Mouse (Mus musculus): Measurements from ENCODE around the gene Apbb2. TPM values are rescaled to one million over a fixed set of nuclear protein-coding genes. Genes with fewer than 3 reads are reported as not detected.

The Apbb2 gene
- polyA plus RNA-seq, 1 experiment from 2014 or later: 33.6 TPM

DNA sequence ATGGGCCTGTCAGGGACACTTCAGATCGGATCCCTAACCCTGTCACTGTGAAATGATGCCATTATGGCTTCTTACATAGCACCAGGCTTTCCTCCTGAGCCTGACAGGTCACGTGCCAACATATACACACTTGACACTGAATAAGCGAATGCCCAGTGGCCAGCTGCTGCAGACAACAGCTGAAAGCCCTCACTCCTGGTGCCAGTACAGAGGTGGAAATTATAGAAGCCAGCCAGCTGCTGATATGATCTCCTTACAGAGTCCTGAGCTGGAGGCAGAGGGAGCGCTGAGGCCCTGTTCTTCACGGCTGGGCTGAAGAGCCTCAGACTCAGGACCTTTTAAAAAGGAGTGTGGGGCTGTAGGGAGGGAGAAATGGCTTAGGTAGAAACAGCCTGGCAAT, 234.5 kb downstream of the Apbb2 start:
- Histone ChIP-seq H3K27ac (no peak overlapping the region), H3K9ac (no peak overlapping the region), H3K9me3 (no peaks in the 10 kb centered on the region), H3K27me3 (replicated peaks) (no peaks in the 10 kb centered on the region), H3K36me3 (no peaks in the 10 kb centered on the region), H3K4me3 (replicated peaks) (no peak overlapping the region), H3K4me1 (no peaks in the 10 kb centered on the region), H3K4me2 (no peak overlapping the region)
- 53% methylated on average over 5 of the region's 5 CpGs for WGBS
- no peak for ATAC-seq (ENCODE audit: insufficient read depth, low FRiP score, low read depth)

DNA sequence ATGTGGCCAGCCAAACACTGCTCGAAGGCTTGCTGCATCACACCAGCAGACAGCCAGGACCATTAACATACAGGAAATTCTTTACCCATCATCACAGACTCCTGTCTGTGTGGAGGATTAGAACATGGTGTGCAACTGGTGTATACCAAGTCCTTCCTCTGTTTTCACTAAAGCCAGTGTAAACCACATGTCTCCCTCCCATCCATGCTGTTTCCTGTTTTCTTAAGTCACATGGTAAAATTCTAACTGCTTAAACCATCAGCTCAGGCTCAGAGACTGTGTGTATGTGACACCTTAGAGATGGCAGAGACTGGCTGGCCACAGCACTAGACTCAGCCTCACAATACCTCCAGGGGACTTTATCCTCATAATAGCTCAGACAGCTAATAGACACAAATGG, 236.5 kb downstream of the Apbb2 start:
- H3K9me3 ChIP-seq: no peaks in the 10 kb centered on the region
- WGBS: 63% methylated on average over 1 of the region's 1 CpGs

DNA sequence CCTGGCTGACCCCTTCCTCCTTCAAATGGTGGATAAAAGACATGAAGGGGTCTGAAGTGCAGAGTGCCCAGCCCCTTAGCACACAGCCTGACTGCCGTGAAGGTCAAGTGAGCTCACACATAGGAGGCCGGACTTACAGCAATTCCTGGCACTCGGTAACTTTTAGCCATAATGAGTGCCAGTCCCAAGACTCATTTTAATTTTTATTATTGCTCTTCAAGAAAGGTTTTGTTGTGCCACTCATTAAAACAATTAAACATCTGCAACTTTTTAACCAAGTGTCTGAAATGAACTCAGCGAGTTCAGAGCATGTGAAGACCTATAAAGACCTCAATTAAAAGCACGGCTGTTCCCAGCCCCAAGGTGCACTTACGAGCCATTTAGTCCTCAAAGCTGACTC, 239.6 kb downstream of the Apbb2 start:
- WGBS: 87% methylated on average over 6 of the region's 6 CpGs
- ATAC-seq (ENCODE audit: insufficient read depth, low FRiP score, low read depth): no peak
- Histone ChIP-seq H3K9me3 (no peaks in the 10 kb centered on the region), H3K27ac (no peak overlapping the region), H3K4me1 (no peaks in the 10 kb centered on the region), H3K9ac (no peak overlapping the region), H3K27me3 (replicated peaks) (no peaks in the 10 kb centered on the region), H3K4me3 (replicated peaks) (no peak overlapping the region), H3K4me2 (no peak overlapping the region), H3K36me3 (no peaks in the 10 kb centered on the region)

More for the DNA sequence above, 236.5 kb downstream of the Apbb2 start:
- Histone ChIP-seq H3K27me3 (replicated peaks) (no peaks in the 10 kb centered on the region), H3K36me3 (no peaks in the 10 kb centered on the region), H3K4me3 (replicated peaks) (no peak overlapping the region), H3K27ac (no peak overlapping the region), H3K4me1 (no peaks in the 10 kb centered on the region), H3K9ac (no peak overlapping the region), H3K4me2 (no peak overlapping the region)
- ATAC-seq (ENCODE audit: insufficient read depth, low FRiP score, low read depth): no peak

DNA sequence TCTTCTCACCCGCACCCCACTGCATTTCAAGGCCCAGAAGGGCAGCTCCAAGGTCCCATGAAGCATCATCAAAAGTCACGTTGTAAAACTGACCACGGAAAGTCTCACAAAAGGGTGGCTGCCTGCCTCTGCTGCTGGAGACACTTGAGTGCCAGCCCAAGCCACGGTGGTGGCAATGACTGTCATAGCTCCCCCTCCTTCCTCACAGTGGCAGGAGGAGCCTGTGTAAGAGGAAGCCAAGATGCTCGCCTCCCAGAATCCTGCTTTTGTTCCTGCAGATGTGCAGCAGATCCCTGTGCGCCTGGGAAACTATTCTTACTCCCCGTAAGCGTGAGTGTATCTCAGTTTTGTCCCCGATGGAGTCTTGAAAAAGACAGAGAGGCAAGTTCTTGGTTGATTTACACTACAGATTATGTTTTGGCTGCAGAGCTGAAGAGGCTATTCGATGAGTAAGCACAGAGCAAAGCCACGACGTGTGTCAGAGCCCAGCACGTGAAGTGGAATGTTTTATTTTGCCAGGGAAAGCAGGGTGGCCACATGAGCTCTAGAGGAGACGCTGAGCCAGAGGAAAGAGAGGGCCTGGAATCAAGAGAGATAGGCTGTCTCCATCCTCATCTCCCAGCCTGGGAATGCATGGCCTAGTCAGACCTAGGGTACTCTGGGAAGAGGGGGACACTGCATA, 241.9 kb downstream of the Apbb2 start:
- Histone ChIP-seq H3K27ac (no peak overlapping the region), H3K9ac (no peak overlapping the region), H3K9me3 (no peaks in the 10 kb centered on the region), H3K4me1 (no peaks in the 10 kb centered on the region), H3K4me3 (replicated peaks) (no peak overlapping the region), H3K36me3 (no peaks in the 10 kb centered on the region), H3K4me2 (no peak overlapping the region), H3K27me3 (replicated peaks) (no peaks in the 10 kb centered on the region)
- WGBS: 57% methylated on average over 14 of the region's 14 CpGs
- no peak for ATAC-seq (ENCODE audit: insufficient read depth, low FRiP score, low read depth)

DNA sequence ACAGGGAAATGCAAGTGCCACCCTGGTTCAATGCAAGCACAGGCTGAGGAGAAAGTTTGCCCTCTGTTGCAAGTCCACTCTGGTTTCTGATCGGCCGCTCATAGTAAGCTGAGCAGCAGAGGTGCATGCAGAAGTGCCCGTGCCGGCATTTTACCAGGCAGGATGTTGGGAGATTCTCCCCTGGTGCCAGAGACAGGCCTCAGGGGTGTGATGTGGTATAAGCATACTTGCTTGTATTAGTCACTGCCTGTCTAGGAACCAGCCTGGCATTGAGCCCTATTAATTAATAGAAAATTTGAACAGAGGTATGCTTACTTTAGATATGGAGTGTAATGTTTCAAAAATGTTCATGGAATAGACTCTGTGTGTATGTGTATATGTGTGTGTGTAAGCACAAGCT, 244.2 kb downstream of the Apbb2 start:
- WGBS: 95% methylated on average over 4 of the region's 4 CpGs
- Histone ChIP-seq H3K36me3 (no peaks in the 10 kb centered on the region), H3K9me3 (no peaks in the 10 kb centered on the region), H3K27me3 (replicated peaks) (no peaks in the 10 kb centered on the region), H3K4me2 (no peak overlapping the region), H3K4me3 (replicated peaks) (no peak overlapping the region), H3K4me1 (no peaks in the 10 kb centered on the region), H3K27ac (no peak overlapping the region), H3K9ac (no peak overlapping the region)
- ATAC-seq (ENCODE audit: insufficient read depth, low FRiP score, low read depth): no peak

DNA sequence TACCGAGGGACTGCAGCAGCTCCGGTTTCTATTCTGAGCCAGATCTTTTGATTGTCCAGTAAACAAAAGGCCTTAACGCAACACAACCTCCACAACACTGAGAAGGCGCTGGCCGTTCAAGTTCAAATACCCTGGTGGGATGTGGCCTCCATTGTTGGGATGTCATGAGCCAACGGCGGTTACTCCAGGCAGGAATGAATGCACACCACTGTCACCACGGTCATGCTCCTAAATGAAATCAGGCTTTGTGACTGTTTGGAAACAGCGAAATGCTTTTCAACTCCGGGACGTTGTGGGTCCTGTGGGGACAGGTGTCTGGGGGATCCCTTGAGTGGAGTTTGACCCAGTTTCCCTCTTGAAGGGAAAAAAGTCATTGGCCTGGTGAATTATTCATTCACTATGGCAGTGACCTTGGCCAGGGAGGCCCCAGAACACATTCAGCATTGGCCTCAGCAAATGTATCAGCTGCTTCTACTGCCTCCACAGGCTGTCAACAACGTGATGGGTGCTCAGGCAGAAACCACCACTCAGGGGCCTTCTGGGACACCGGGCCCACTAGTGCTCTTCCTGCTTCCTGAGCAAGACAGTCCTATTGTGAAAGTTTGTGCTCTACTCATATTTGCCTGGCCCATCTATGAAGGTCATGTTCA, 244.9 kb downstream of the Apbb2 start:
- WGBS: 80% methylated on average over 13 of the region's 13 CpGs
- H3K9ac ChIP-seq: no peak overlapping the region
- no peaks in the 10 kb centered on the region for H3K36me3 ChIP-seq
- no peaks in the 10 kb centered on the region for H3K27me3 ChIP-seq (replicated peaks)
- H3K4me3 ChIP-seq (replicated peaks): no peak overlapping the region
- no peak overlapping the region for H3K4me2 ChIP-seq
- H3K27ac ChIP-seq: no peak overlapping the region
- no peaks in the 10 kb centered on the region for H3K9me3 ChIP-seq
- ATAC-seq (ENCODE audit: insufficient read depth, low FRiP score, low read depth): no peak
- H3K4me1 ChIP-seq: no peaks in the 10 kb centered on the region

DNA sequence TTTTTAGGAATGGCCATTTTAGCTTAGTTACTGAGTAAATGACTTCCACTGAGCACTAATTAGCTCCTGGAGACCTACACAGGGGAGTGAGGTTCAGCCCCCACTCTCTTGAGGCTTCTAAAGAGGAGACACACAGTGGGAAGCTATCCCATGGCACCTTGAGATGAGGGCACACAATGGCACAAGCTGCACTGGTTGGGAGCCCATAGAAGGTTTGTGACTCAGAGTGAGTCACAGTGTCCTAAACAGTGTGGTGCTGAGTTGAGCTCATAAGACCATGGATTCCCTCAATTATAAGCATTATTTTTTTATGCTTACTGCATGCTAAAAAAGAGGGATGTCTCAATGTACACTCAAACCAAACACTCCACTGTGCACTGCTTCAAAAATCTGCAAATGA, 247.5 kb downstream of the Apbb2 start:
- no peak overlapping the region for H3K9ac ChIP-seq
- H3K4me2 ChIP-seq: no peak overlapping the region
- no peaks in the 10 kb centered on the region for H3K4me1 ChIP-seq
- no peak overlapping the region for H3K4me3 ChIP-seq (replicated peaks)
- ATAC-seq (ENCODE audit: insufficient read depth, low FRiP score, low read depth): no peak
- H3K36me3 ChIP-seq: no peaks in the 10 kb centered on the region
- H3K9me3 ChIP-seq: no peaks in the 10 kb centered on the region
- no peak overlapping the region for H3K27ac ChIP-seq
- no peaks in the 10 kb centered on the region for H3K27me3 ChIP-seq (replicated peaks)

DNA sequence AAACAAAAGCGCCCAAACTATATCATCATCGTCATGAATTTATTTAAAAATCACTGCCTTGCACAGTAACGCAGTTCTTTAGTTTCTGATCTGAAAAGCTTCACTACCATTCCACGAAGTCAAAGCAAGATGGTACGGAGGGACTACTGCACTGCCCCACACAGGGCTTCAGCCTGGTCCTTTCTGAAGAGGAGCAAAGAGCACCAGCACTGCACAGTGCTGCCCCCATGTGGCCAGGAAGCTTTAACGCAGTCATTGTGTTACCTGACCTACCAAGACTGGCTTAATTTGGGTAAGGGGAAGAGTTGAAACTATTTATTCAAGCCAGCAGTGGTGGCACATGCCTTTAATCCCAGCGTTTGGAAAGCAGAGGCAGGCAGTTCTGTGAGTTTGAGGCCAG, 249.6 kb downstream of the Apbb2 start:
- ATAC-seq (ENCODE audit: insufficient read depth, low FRiP score, low read depth): no peak; the same call in 1 of the 2 replicates

DNA sequence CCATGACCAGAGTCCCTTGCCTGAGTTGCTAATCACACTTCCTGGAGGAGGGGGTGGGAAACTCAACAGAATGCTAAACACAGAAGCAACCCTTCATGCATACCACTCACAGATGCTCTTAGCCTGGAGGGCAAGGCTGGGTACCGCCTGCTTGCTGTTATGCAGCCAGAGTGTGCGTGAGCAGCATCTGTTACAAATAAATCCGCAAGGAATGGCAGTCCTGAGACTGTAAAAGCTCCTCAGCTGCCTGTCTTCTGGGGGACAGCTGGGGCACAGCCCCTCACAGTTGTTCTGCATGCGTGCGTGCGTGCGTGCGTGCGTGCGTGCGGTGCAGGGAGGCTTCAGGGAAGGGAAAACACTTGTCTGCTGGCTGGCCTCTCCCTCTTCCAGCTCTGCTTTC, 250.9 kb downstream of the Apbb2 start:
- WGBS: 84% methylated on average over 11 of the region's 11 CpGs
- Histone ChIP-seq H3K4me3 (replicated peaks) (no peak overlapping the region), H3K27me3 (replicated peaks) (no peaks in the 10 kb centered on the region), H3K9me3 (no peaks in the 10 kb centered on the region), H3K36me3 (no peaks in the 10 kb centered on the region), H3K27ac (no peak overlapping the region), H3K9ac (no peak overlapping the region), H3K4me1 (no peaks in the 10 kb centered on the region), H3K4me2 (no peak overlapping the region)
- no peak for ATAC-seq (ENCODE audit: insufficient read depth, low FRiP score, low read depth)

More for the DNA sequence above, 249.6 kb downstream of the Apbb2 start:
- Histone ChIP-seq H3K4me1 (no peaks in the 10 kb centered on the region), H3K36me3 (no peaks in the 10 kb centered on the region), H3K27me3 (replicated peaks) (no peaks in the 10 kb centered on the region), H3K27ac (no peak overlapping the region), H3K9me3 (no peaks in the 10 kb centered on the region), H3K4me2 (no peak overlapping the region), H3K9ac (no peak overlapping the region), H3K4me3 (replicated peaks) (no peak overlapping the region)
- 41% methylated on average over 7 of the region's 7 CpGs for WGBS

DNA sequence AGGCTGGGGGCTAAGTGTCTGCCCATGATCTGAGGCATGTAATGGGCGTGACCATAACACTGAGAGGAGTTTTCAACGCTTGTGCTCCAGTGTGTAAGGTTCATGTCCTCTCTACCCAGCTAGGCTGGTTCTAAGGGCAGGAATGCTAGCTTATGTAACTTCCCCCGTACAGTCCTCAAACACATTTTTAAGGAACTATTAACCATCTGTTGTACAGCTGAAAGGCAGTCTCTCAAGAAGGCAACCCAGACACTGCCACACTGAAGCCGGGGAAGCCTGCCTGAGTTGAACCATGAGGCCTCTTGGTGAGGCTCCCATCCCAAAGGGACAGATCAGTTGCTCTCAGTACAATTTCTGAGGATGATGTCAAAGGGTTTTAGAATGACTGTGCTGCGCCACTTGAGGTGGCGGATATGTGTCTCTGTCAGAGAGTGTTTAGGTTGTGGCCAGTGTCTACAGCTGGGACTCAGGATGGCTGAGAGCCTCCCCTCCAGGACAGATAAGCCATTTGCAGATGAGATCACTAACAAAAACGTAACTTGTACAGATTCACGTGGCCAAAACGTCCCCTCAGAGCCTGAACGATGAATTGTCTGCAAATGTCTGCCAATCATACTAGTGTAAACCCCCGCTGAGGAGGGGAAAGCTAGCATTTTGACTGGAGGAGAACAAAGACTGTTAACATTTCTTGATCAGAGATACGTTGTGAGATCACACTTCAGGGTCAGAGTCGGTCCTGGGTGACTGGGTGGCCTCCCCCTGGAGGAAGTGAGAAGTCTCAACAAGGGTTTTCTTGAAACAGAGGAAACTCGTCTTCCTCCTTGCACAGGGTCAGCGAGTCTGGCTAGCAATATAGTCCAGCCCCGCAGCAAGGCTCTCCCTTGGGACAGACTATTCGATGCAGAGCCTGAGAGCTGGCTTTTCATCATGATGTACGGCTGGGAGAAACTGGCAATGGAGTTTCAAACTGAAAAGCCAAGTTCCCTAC, 255.0 kb downstream of the Apbb2 start:
- Histone ChIP-seq H3K4me1 (no peaks in the 10 kb centered on the region), H3K4me2 (no peak overlapping the region), H3K9ac (no peak overlapping the region), H3K36me3 (no peaks in the 10 kb centered on the region), H3K4me3 (replicated peaks) (no peak overlapping the region), H3K9me3 (no peaks in the 10 kb centered on the region), H3K27me3 (replicated peaks) (no peaks in the 10 kb centered on the region), H3K27ac (no peak overlapping the region)
- WGBS: 61% methylated on average over 18 of the region's 18 CpGs
- no peak for ATAC-seq (ENCODE audit: insufficient read depth, low FRiP score, low read depth)

DNA sequence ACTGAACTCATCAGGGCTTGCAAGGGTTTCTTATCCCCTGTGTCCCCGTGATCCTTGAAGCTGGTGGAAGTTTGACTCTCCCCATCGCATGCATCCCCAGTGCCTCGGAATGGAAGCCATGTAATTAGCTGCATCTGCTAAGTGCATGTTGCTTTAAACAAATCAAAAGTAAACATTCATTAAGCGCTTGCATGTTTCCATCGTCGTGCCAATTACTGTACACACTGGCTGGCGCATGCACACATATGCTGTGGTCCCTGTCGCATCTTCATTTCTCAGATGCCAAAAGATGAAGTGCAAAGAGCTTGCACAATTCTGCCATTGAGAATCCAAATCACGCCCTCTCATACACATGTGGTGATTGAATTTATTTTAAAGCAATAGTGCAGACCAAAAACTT, 257.8 kb downstream of the Apbb2 start:
- no peaks in the 10 kb centered on the region for H3K4me1 ChIP-seq
- no peaks in the 10 kb centered on the region for H3K36me3 ChIP-seq
- WGBS: 81% methylated on average over 9 of the region's 9 CpGs
- no peaks in the 10 kb centered on the region for H3K9me3 ChIP-seq
- no peak overlapping the region for H3K4me3 ChIP-seq (replicated peaks)
- H3K27ac ChIP-seq: no peak overlapping the region
- H3K4me2 ChIP-seq: no peak overlapping the region
- no peaks in the 10 kb centered on the region for H3K27me3 ChIP-seq (replicated peaks)
- no peak overlapping the region for H3K9ac ChIP-seq
- no peak for ATAC-seq (ENCODE audit: insufficient read depth, low FRiP score, low read depth)

Measured in stomach, embryonic 15.5 days (tissue).